Mouse (Mus musculus) MEL (cell line): Measurements from ENCODE around the gene Erbb2.

Source experiments
- CTCF ChIP-seq, 3 experiments: IDR thresholded peaks in 2 of 3; conservative IDR thresholded peaks in 1 of 3; 2 replicates each; pipeline ENCODE4 v1.5.1; 2011 to 2012; ENCODE audit warnings: low read length in 3 of 3, low read depth in 2 of 3, mild to moderate bottlenecking in 2 of 3, improper control_type of control experiment in 1 of 3, inconsistent platforms in 1 of 3, mixed read lengths in 1 of 3, moderate library complexity in 1 of 3; ENCODE audit not compliant: control insufficient read depth in 1 of 3, insufficient read depth in 1 of 3, poor library complexity in 1 of 3, severe bottlenecking in 1 of 3
- EP300 ChIP-seq, 2 experiments: IDR thresholded peaks; 2 replicates each; pipeline ENCODE4 v1.6.1; 2011; ENCODE audit warnings: improper control_type of control experiment in 2 of 2, low read length in 2 of 2, low read depth in 1 of 2, mild to moderate bottlenecking in 1 of 2
- POLR2A ChIP-seq, 2 experiments: IDR thresholded peaks; 2 replicates each; pipeline ENCODE4 v1.6.1; 2011 to 2012; ENCODE audit warnings: low read length in 2 of 2, mild to moderate bottlenecking in 2 of 2, control low read depth in 1 of 2, improper control_type of control experiment in 1 of 2, low read depth in 1 of 2, moderate library complexity in 1 of 2; ENCODE audit not compliant: control insufficient read depth in 1 of 2, insufficient read depth in 1 of 2, poor library complexity in 1 of 2

GRCm38 (mm10) chr11:98428436-98428835 is 16.2 kb downstream of the Erbb2 start:
- TF ChIP-seq EP300 (IDR thresholded peaks at IDR 0.05; ENCODE audit: low read depth in 1 of 2, low read length in 2 of 2), result no peak
- TF ChIP-seq CTCF (IDR thresholded peaks at IDR 0.05 in 2 of 3, conservative IDR thresholded peaks at IDR 0.05 in 1 of 3; ENCODE audit: control insufficient read depth in 1 of 3, insufficient read depth in 1 of 3, low read depth in 2 of 3, low read length in 3 of 3, poor library complexity in 1 of 3, severe bottlenecking in 1 of 3), result no peak
- no peak for TF ChIP-seq POLR2A (IDR thresholded peaks at IDR 0.05; ENCODE audit: control insufficient read depth in 1 of 2, insufficient read depth in 1 of 2, low read depth in 1 of 2, low read length in 2 of 2, poor library complexity in 1 of 2)
